Mouse (Mus musculus): Measurements from ENCODE around the gene Wnt4. TPM values are rescaled to one million over a fixed set of nuclear protein-coding genes. Genes with fewer than 3 reads are reported as not detected.

Wnt4 gene
- polyA plus RNA-seq (2012; rRNA removed) (0.16 and 0.25 TPM in 2 replicates), polyA plus RNA-seq (2014; fragmentation: Nextera tagmentation; extraction: Ambion mirVana) (0.09 and 0.14 TPM in 2 replicates)

- Histone ChIP-seq H3K4me1 (replicated peaks; ENCODE audit: control insufficient read depth in 2 of 2, insufficient read depth in 2 of 2, low read length in 1 of 2) (no peaks in the 10 kb centered on the region), H3K36me3 (replicated peaks; ENCODE audit: control insufficient read depth, insufficient read depth, low read depth) (no peaks in the 10 kb centered on the region), H3K4me3 (ENCODE audit: insufficient read depth in 1 of 2, low read depth in 2 of 2, low read length in 2 of 2) (peak within 1 kb of the TSS in 1 of 2 experiments; percentile 21; a peak in 2 of 4 replicates), H3K4me2 (ENCODE audit: low read depth) (peak within 1 kb of the TSS; percentile 19), H3K9ac (replicated peaks) (no peak within 1 kb of the TSS), H3K27me3 (ENCODE audit: control insufficient read depth, insufficient read depth, low read length) (peaks cover 52% of the 10 kb centered on the region), H3K27ac (no peak within 1 kb of the TSS), H3K9me3 (ENCODE audit: control insufficient read depth, low read length) (no peaks in the 10 kb centered on the region)
- under 1% methylated on average over 21 of the region's 45 CpGs for WGBS (ENCODE audit: insufficient replicate concordance)
- no peak for DNase-seq (ENCODE audit: low read depth in 3 of 3, low spot score in 3 of 3)
- TF ChIP-seq CTCF (IDR thresholded peaks at IDR 0.05; ENCODE audit: low read depth) (no peak), EP300 (IDR thresholded peaks at IDR 0.05; ENCODE audit: low read depth) (no peak)
- ATAC-seq (ENCODE audit: insufficient read depth) = no peak
Measured at GRCm38 (mm10) chr4:137277166-137277513, at the start of gene Wnt4. Wnt4 (plus strand) TSS chr4:137277489.

- ATAC-seq (ENCODE audit: insufficient read depth) (no peak), DNase-seq (ENCODE audit: low read depth in 3 of 3, low spot score in 3 of 3) (no peak)
- H3K36me3 ChIP-seq (replicated peaks; ENCODE audit: control insufficient read depth, insufficient read depth, low read depth) = no peaks in the 10 kb centered on the region
- no peaks in the 10 kb centered on the region for H3K4me1 ChIP-seq (replicated peaks; ENCODE audit: control insufficient read depth in 2 of 2, insufficient read depth in 2 of 2, low read length in 1 of 2)
- H3K27ac ChIP-seq = no peak overlapping the region
- WGBS (ENCODE audit: insufficient replicate concordance) = 67% methylated on average over 15 of the region's 15 CpGs
- no peak overlapping the region for H3K4me3 ChIP-seq (ENCODE audit: insufficient read depth in 1 of 2, low read depth in 2 of 2, low read length in 2 of 2)
- H3K27me3 ChIP-seq (ENCODE audit: control insufficient read depth, insufficient read depth, low read length) = no peaks in the 10 kb centered on the region
- H3K9ac ChIP-seq (replicated peaks) = no peak overlapping the region
- no peaks in the 10 kb centered on the region for H3K9me3 ChIP-seq (ENCODE audit: control insufficient read depth, low read length)
- TF ChIP-seq CTCF (IDR thresholded peaks at IDR 0.05; ENCODE audit: low read depth) = no peak
- no peak for TF ChIP-seq EP300 (IDR thresholded peaks at IDR 0.05; ENCODE audit: low read depth)
- H3K4me2 ChIP-seq (ENCODE audit: low read depth) = no peak overlapping the region
Measured at GRCm38 (mm10) chr4:137228566-137229115, 48.6 kb upstream of the Wnt4 start.

DNA sequence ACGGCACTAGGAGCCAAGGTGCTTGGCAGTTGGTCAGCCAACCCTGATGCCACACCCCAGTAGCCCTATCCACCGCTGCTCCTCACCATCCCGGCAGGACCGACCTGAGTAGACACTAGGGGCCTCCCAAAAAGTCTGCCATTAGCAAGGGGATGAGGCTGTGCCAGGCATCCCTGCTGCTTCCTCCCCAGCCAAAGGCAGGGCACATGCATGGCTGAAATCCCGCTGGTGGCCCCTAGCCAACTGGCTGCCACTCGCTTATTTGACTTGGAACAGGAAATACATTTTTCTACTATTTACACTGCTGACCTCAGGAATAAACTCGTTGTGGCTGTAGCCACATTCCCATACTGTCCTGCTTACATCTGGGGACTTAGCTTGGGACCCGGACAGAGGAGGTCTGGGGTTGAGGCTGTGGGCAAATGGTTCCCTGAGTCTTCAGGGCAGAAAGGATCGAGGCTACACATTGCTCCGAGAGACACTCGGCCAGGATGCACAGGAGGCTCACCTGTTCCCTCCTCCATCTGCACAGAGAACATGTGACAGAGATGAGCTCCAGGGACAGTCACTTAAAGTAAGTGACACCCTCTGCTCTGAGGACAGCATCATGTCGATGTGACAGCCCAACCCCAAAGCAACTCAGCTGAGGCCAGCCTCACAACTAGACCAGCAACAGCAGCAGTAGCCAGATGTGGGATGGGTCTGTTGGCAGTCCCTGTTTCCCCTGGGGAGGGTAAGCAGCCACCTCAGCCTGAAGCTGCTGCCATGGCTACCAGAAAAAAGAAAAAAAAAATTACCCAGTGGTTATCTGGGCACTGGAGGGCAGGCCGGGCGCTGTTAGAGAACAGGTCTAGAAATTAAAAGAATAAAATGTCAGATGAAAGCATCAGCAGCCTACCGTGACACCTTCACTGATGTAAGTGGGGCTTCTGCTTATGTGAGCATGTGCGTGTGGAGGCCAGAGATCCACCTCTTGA is 45.5 kb upstream of the Wnt4 start:
- DNase-seq (ENCODE audit: low read depth in 3 of 3, low spot score in 3 of 3) = no peak
- H3K4me3 ChIP-seq (ENCODE audit: insufficient read depth in 1 of 2, low read depth in 2 of 2, low read length in 2 of 2) = no peak overlapping the region
- no peak overlapping the region for H3K4me2 ChIP-seq (ENCODE audit: low read depth)
- H3K27ac ChIP-seq = no peak overlapping the region
- no peaks in the 10 kb centered on the region for H3K27me3 ChIP-seq (ENCODE audit: control insufficient read depth, insufficient read depth, low read length)
- TF ChIP-seq EP300 (IDR thresholded peaks at IDR 0.05; ENCODE audit: low read depth) = no peak
- TF ChIP-seq CTCF (IDR thresholded peaks at IDR 0.05; ENCODE audit: low read depth) = no peak
- ATAC-seq (ENCODE audit: insufficient read depth) = no peak
- H3K9ac ChIP-seq (replicated peaks) = no peak overlapping the region
- H3K4me1 ChIP-seq (replicated peaks; ENCODE audit: control insufficient read depth in 2 of 2, insufficient read depth in 2 of 2, low read length in 1 of 2) = no peaks in the 10 kb centered on the region
- 51% methylated on average over 16 of the region's 16 CpGs for WGBS (ENCODE audit: insufficient replicate concordance)
- H3K36me3 ChIP-seq (replicated peaks; ENCODE audit: control insufficient read depth, insufficient read depth, low read depth) = no peaks in the 10 kb centered on the region
- H3K9me3 ChIP-seq (ENCODE audit: control insufficient read depth, low read length) = no peaks in the 10 kb centered on the region

GRCm38 (mm10) chr4:137233632-137234031 is 43.7 kb upstream of the Wnt4 start:
- H3K27ac ChIP-seq = no peak overlapping the region
- no peak overlapping the region for H3K4me2 ChIP-seq (ENCODE audit: low read depth)
- no peaks in the 10 kb centered on the region for H3K9me3 ChIP-seq (ENCODE audit: control insufficient read depth, low read length)
- no peak for DNase-seq (ENCODE audit: low read depth in 3 of 3, low spot score in 3 of 3)
- WGBS (ENCODE audit: insufficient replicate concordance) = 42% methylated on average over 5 of the region's 5 CpGs
- TF ChIP-seq EP300 (IDR thresholded peaks at IDR 0.05; ENCODE audit: low read depth) (no peak), CTCF (IDR thresholded peaks at IDR 0.05; ENCODE audit: low read depth) (no peak)
- H3K27me3 ChIP-seq (ENCODE audit: control insufficient read depth, insufficient read depth, low read length) = no peaks in the 10 kb centered on the region
- no peaks in the 10 kb centered on the region for H3K36me3 ChIP-seq (replicated peaks; ENCODE audit: control insufficient read depth, insufficient read depth, low read depth)
- H3K4me1 ChIP-seq (replicated peaks; ENCODE audit: control insufficient read depth in 2 of 2, insufficient read depth in 2 of 2, low read length in 1 of 2) = no peaks in the 10 kb centered on the region
- no peak for ATAC-seq (ENCODE audit: insufficient read depth)
- H3K9ac ChIP-seq (replicated peaks) = no peak overlapping the region
- H3K4me3 ChIP-seq (ENCODE audit: insufficient read depth in 1 of 2, low read depth in 2 of 2, low read length in 2 of 2) = no peak overlapping the region

DNA sequence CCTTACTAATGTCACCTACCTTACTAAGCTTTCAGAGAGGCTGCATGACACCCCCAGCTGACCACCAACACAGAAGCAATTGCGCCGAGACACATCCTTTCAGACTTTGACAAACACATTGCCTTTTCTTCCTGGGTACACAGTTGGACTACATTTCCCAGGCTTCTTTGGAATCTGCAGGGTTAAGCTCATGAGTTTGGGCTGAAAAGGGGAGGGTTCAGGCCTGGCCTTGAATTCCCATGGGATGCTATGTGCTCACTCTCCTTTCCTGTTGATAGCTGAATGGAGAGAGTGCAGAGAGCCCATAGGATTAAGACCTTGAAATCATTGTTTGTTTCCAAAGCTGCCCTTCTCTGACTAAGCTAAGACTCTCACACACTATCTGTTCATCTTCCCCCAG is 42.8 kb upstream of the Wnt4 start:
- no peak for TF ChIP-seq CTCF (IDR thresholded peaks at IDR 0.05; ENCODE audit: low read depth)
- TF ChIP-seq EP300 (IDR thresholded peaks at IDR 0.05; ENCODE audit: low read depth) = no peak
- ATAC-seq (ENCODE audit: insufficient read depth) = no peak

More for the DNA sequence above, 42.8 kb upstream of the Wnt4 start:
- DNase-seq (ENCODE audit: low read depth in 3 of 3, low spot score in 3 of 3) = no peak
- Histone ChIP-seq H3K27me3 (ENCODE audit: control insufficient read depth, insufficient read depth, low read length) (no peaks in the 10 kb centered on the region), H3K4me3 (ENCODE audit: insufficient read depth in 1 of 2, low read depth in 2 of 2, low read length in 2 of 2) (no peak overlapping the region), H3K27ac (no peak overlapping the region), H3K36me3 (replicated peaks; ENCODE audit: control insufficient read depth, insufficient read depth, low read depth) (no peaks in the 10 kb centered on the region), H3K9ac (replicated peaks) (no peak overlapping the region), H3K4me2 (ENCODE audit: low read depth) (no peak overlapping the region), H3K4me1 (replicated peaks; ENCODE audit: control insufficient read depth in 2 of 2, insufficient read depth in 2 of 2, low read length in 1 of 2) (no peaks in the 10 kb centered on the region), H3K9me3 (ENCODE audit: control insufficient read depth, low read length) (no peaks in the 10 kb centered on the region)
- 63% methylated on average over 2 of the region's 2 CpGs for WGBS (ENCODE audit: insufficient replicate concordance)
